Mouse (Mus musculus): ENCODE data around the gene Spi1. TPM values are rescaled to one million over a fixed set of nuclear protein-coding genes. Genes with fewer than 3 reads are reported as not detected.
A peak's percentile ranks its signal among the peaks of the same experiment; 100 is the strongest.
"Not testable (repeated sequence)": the region's sequence is repeated elsewhere in the genome, so short reads cannot be mapped to it uniquely, and the experiment has no call there.

Spi1 gene
- 3.3 and 4.2 TPM in 2 replicates for polyA plus RNA-seq (2015; fragmentation: Nextera tagmentation; extraction: Ambion mirVana)

DNA sequence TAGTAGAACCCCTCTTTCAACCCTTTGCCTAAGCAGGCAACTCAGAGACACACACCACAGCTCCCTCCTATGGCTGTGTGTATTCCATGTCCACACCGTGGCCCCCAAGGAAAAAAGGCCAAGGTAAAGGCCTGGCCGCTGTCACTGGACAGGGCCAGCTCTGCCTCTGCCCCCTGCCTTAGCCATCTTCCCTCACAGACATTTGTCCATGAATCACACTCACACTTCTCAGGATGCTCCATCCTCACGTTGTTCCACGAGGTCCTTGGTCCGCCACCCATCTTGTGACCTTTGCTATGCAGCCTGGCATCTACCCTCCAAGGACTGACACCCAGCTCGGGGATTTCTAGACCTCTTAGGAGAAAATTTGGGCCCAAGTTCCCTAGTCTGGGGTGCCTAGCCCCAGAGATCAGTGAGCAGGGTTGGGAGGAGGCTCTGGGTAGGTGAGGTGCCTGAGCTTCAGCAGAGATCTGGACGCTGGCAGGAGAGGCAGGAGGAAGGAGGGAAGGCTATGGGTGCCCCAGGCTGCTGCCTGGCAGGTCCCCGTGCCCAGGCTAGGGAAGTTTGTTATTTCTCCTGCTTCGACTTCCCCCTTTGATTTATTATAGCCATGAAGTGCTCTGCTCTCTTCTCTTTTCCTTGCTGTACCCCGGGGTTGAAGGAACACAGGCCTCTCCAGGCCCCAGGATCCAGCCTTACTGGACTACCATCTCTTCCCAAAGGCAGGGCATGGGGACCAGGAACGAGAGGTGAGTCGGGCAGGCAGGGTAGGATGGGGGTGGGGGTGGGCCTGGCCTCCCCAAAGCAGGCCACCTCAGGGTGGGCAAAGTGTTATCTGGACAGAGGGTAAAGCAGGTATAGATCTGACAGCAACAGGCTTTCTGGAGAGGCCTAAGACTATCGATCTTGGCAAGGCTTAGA is at the start of gene Spi1:
TSS of gene Spi1 (plus strand) at position 616 of the 921 bp plus-strand sequence.
- no peak within 1 kb of the TSS for H3K9ac ChIP-seq
- H3K4me1 ChIP-seq = peaks cover 6% of the 10 kb centered on the region
- H3K9me3 ChIP-seq = no peaks in the 10 kb centered on the region
- H3K36me3 ChIP-seq (replicated peaks) = no peaks in the 10 kb centered on the region
- ATAC-seq (replicated peaks) = no peak
- no peak within 1 kb of the TSS for H3K4me2 ChIP-seq
- no peaks in the 10 kb centered on the region for H3K27me3 ChIP-seq (replicated peaks)
- WGBS = 83% methylated on average over 13 of the region's 13 CpGs
- no peak within 1 kb of the TSS for H3K4me3 ChIP-seq
- no peak within 1 kb of the TSS for H3K27ac ChIP-seq

DNA sequence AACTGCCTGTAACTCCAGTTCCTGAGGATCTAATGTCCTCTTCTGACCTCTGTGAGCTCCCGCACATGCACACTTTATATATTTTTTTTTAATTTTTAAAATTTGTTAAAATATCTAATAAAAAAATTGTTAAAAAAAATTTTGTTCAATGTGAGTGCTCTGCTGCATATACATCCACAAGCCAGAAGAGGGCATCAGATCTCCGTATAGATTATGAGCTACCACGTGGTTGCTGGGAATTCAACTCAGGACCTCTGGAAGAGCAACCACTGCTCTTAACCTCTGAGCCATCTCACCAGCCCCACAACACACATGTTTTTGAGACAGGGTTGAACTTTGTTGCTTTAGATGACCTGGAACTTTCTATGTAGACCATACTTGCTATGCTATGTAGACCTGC is 49.2 kb upstream of the Spi1 start:
- Histone ChIP-seq H3K4me1 (no peaks in the 10 kb centered on the region), H3K27me3 (replicated peaks) (no peaks in the 10 kb centered on the region), H3K4me2 (no peak overlapping the region), H3K4me3 (no peak overlapping the region), H3K27ac (no peak overlapping the region), H3K9ac (no peak overlapping the region), H3K9me3 (no peaks in the 10 kb centered on the region), H3K36me3 (replicated peaks) (no peaks in the 10 kb centered on the region)
- 13% methylated on average over 3 of the region's 3 CpGs for WGBS
- no peak for ATAC-seq (replicated peaks)

DNA sequence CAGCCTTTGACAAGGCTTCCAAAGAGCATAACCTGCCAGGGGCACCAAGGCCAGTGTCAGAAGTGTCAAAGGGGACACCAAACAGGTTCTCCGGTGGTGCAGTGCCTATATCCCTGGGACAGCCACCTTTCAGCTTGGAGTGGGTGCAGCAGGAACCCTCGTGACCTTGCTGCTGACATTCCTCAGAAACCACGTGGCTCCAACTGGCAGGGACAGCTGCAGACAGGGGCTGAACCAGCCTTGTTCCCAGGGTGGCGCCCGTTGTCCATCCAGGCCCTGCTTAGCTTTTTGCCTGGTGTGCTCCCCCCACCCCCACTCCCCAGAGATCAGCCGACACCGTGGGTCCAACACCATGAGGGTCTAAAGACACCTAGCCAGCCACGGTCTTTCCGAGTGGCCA is 46.8 kb upstream of the Spi1 start, which contains the start of gene Rapsn:
TSS of gene Rapsn (plus strand) at position 236 of the 400 bp plus-strand sequence.
- ATAC-seq (replicated peaks) = no peak

DNA sequence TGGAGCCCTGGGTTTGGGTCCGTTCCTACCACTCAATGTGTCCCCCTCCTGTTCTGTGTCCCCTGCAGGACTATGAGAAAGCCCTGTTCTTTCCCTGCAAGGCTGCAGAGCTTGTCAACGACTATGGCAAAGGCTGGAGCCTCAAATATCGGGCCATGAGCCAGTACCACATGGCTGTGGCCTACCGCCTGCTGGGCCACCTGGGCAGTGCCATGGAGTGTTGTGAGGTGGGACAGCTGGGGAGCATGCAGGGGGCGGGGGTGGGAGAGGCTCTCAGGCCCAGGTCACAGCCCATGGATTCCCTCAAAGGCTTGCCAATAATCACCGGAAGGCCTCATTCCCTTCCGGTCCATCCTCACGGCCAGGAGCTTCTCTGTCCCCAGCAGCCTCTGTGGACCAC is 40.4 kb upstream of the Spi1 start:
- no peaks in the 10 kb centered on the region for H3K9me3 ChIP-seq
- no peaks in the 10 kb centered on the region for H3K27me3 ChIP-seq (replicated peaks)
- WGBS = 80% methylated on average over 8 of the region's 8 CpGs
- H3K36me3 ChIP-seq (replicated peaks) = no peaks in the 10 kb centered on the region
- no peak overlapping the region for H3K4me2 ChIP-seq
- H3K4me3 ChIP-seq = no peak overlapping the region
- no peak overlapping the region for H3K9ac ChIP-seq
- no peak overlapping the region for H3K27ac ChIP-seq
- no peaks in the 10 kb centered on the region for H3K4me1 ChIP-seq
- ATAC-seq (replicated peaks) = no peak

More for the DNA sequence above, 46.8 kb upstream of the Spi1 start, which contains the start of gene Rapsn:
- H3K4me2 ChIP-seq = no peak within 1 kb of the TSS
- H3K9ac ChIP-seq = no peak within 1 kb of the TSS
- 72% methylated on average over 9 of the region's 9 CpGs for WGBS
- no peak within 1 kb of the TSS for H3K4me3 ChIP-seq
- H3K27ac ChIP-seq = no peak within 1 kb of the TSS
- no peaks in the 10 kb centered on the region for H3K9me3 ChIP-seq
- H3K27me3 ChIP-seq (replicated peaks) = no peaks in the 10 kb centered on the region
- no peaks in the 10 kb centered on the region for H3K36me3 ChIP-seq (replicated peaks)
- no peaks in the 10 kb centered on the region for H3K4me1 ChIP-seq

DNA sequence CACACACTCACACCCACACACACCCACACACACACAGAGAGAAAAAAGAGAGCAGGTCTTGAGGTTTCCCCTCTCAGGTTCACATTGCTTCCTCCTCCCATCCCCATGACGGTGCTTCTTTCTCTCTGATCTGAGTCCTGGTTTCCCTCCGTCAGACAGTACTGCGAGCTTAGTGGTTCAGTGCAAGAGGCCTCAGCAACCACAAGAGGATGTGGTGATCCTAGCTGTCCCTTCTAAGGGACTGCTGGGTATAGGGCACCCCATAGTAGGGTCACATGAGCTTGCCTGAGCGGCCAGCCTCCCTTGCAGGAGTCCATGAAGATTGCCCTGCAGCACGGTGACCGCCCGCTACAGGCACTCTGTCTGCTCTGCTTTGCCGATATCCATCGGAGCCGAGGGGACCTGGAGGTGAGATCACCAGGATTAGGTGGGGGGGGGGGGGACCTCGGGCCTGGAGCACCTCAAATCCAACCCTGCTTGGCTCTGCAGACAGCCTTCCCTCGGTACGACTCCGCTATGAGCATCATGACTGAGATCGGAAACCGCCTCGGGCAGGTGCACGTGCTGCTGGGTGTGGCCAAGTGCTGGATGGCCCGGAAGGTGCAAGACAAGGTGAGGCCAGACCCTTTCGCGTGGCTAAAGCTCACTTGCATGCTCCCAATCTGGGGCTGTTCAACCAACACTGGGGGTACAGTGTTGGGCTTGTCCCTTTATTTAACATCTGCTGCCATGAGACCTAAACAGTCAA is 39.4 kb upstream of the Spi1 start:
- H3K9ac ChIP-seq = no peak overlapping the region
- ATAC-seq (replicated peaks) = 0 out of 2 replicates have a peak, but pooled peaks have one; percentile 24
- H3K9me3 ChIP-seq = no peaks in the 10 kb centered on the region
- no peaks in the 10 kb centered on the region for H3K27me3 ChIP-seq (replicated peaks)
- WGBS = 74% methylated on average over 21 of the region's 21 CpGs
- no peak overlapping the region for H3K27ac ChIP-seq
- H3K4me2 ChIP-seq = no peak overlapping the region
- H3K4me1 ChIP-seq = no peaks in the 10 kb centered on the region
- H3K36me3 ChIP-seq (replicated peaks) = no peaks in the 10 kb centered on the region
- H3K4me3 ChIP-seq = no peak overlapping the region

DNA sequence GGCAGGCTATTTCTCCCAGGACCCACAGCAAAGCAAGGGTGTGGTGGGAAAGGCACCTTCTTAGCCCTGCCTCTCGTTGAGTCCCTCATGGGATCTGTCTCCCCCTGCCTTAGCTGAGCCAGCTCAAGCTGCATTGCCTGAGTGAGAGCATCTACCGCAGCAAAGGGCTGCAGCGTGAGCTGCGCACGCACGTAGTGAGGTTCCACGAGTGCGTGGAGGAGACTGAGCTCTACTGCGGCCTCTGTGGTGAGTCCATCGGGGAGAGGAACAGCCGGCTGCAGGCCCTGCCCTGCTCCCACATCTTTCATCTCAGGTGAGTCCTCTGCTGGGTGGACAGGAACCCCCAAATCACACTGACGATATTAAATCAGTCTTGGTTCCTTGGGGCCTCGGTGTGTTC is 37.5 kb upstream of the Spi1 start:
- ATAC-seq (replicated peaks) = no peak
- no peaks in the 10 kb centered on the region for H3K9me3 ChIP-seq
- H3K36me3 ChIP-seq (replicated peaks) = no peaks in the 10 kb centered on the region
- no peak overlapping the region for H3K27ac ChIP-seq
- WGBS = 81% methylated on average over 13 of the region's 13 CpGs
- no peaks in the 10 kb centered on the region for H3K4me1 ChIP-seq
- no peak overlapping the region for H3K9ac ChIP-seq
- no peaks in the 10 kb centered on the region for H3K27me3 ChIP-seq (replicated peaks)
- no peak overlapping the region for H3K4me2 ChIP-seq
- no peak overlapping the region for H3K4me3 ChIP-seq

DNA sequence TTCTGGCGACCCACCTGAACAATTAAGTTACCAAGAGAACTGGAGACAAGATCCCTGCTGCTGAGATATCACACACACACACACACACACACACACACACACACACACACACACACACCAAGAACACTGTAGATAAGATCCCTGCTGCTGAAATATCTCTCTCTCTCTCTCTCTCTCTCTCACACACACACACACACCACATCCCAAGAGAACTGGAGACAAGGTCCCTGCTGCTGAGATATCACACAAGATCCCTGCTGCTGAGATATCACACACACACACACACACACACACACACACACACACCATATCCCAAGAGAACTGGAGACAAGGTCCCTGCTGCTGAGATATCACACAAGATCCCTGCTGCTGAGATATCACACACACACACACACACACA is 36.4 kb upstream of the Spi1 start:
- H3K9ac ChIP-seq; H3K27me3 ChIP-seq (replicated peaks); H3K9me3 ChIP-seq; H3K36me3 ChIP-seq (replicated peaks); H3K4me1 ChIP-seq; H3K27ac ChIP-seq; H3K4me2 ChIP-seq; ATAC-seq (replicated peaks); H3K4me3 ChIP-seq: not testable (repeated sequence)
- WGBS = 88% methylated on average over 1 of the region's 1 CpGs

DNA sequence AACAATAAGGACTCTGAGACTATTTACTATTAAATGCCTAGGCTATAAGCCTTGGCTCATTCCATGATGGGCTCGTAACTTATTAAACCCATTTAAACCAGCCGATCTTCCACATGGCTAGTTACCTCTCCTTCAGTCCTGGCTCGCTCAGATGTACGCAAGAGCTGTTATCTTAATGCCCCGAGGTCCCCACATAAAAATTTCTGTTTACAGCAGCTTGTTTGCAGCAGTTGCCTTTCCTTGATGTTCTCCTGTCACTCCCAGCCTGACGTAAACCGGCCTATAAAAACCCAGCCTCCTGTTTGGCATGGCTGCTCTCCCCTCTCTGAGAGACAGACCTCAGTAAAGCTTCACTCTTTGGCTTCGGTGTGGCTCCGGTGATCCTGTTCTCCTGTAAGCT is 34.8 kb upstream of the Spi1 start:
- Histone ChIP-seq H3K4me3 (no peak overlapping the region), H3K9ac (no peak overlapping the region), H3K27ac (no peak overlapping the region), H3K4me1 (no peaks in the 10 kb centered on the region), H3K36me3 (replicated peaks) (no peaks in the 10 kb centered on the region), H3K27me3 (replicated peaks) (no peaks in the 10 kb centered on the region), H3K4me2 (no peak overlapping the region), H3K9me3 (no peaks in the 10 kb centered on the region)
- 80% methylated on average over 9 of the region's 9 CpGs for WGBS
- no peak for ATAC-seq (replicated peaks)

DNA sequence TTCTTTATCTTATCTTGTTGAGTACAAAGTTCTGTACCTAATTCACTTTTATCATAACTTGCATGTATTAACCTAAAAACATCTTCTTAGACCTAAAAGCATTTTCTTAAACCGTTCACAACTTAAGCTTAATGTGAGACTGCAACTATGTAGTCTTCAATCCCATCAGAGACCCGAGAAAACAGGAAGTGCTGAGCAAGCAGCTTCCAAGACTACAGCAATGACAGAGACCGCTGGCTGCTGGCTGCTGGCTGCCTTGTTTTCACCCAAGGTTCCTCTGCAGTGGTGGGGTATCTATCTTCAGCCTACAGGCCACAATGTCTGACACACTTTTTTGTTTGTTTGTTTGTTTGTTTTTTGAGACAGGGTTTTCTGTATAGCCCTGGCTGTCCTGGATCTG is 30.3 kb upstream of the Spi1 start:
- Histone ChIP-seq H3K9ac (no peak overlapping the region), H3K36me3 (replicated peaks) (peaks cover 15% of the 10 kb centered on the region), H3K9me3 (no peaks in the 10 kb centered on the region), H3K4me1 (peaks cover 16% of the 10 kb centered on the region), H3K27ac (no peak overlapping the region), H3K27me3 (replicated peaks) (no peaks in the 10 kb centered on the region), H3K4me3 (no peak overlapping the region), H3K4me2 (no peak overlapping the region)
- ATAC-seq (replicated peaks) = no peak
- 89% methylated on average over 3 of the region's 3 CpGs for WGBS

DNA sequence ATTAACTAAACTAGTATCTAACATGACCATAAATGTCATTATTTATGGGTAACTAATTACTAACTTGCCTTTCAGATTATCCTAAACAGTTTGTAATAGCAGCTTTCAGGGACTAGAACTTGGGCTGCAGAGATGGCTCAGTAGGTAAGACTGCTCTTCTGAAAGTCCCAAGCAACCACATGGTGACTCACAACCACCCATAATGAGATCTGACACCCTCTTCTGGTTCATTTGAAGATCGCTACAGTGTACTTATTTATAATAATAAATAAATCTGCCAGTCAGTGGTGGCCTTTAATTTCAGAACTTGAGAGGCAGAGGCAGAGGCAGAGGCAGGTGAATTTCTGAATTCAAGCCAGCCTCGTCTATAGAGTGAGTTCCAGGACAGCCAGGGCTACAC is 29.4 kb upstream of the Spi1 start:
- Histone ChIP-seq H3K4me1 (peaks cover 16% of the 10 kb centered on the region), H3K36me3 (replicated peaks) (peaks cover 21% of the 10 kb centered on the region), H3K4me3 (no peak overlapping the region; the same call in 1 of the 2 replicates), H3K9ac (no peak overlapping the region), H3K27ac (no peak overlapping the region), H3K27me3 (replicated peaks) (no peaks in the 10 kb centered on the region), H3K9me3 (no peaks in the 10 kb centered on the region), H3K4me2 (peak overlapping the region; percentile 92; the same call in 1 of the 2 replicates)
- no peak for ATAC-seq (replicated peaks)
- WGBS = 58% methylated on average over 2 of the region's 2 CpGs

DNA sequence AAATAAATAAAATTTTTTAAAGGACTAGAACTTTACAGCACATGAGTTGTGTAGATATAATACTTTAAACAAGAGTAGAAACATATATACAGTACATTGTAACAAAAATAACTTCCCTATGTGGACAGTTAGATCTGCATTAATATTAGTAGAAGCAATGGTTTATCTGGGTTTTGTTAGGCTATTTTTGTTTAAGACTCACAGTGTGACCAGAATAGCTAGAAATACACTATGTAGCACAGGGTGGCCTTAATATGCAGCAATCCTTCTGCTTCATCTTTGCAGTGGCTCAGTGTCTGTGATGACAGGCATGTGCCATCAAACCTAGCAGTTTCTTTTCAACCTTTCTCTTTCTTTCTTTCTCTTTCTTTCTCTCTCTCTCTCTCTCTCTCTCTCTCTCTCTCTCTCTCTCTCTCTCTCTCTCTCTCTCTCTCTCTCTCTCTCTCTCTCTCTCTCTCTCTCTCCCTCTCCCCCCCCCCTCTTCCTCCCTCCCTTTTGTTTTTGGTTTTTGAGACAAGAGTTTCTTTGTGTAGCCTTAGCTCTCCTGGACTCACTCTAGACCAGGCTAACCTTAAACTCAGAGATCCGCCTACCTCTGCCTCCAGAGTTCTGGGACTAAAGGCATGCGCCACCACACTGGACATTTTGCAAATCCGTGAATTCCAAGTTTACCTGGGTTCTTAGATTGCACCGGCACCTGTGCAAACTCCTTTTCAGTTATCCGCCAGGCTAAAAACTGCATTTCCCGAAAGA is 28.8 kb upstream of the Spi1 start:
- H3K27ac ChIP-seq = peak overlapping the region; percentile 90
- peaks cover 16% of the 10 kb centered on the region for H3K4me1 ChIP-seq
- peak; percentile 76; the same call in 1 of the 2 replicates for ATAC-seq (replicated peaks)
- WGBS = 0% methylated on average over 6 of the region's 6 CpGs
- peak overlapping the region; percentile 92 for H3K4me2 ChIP-seq
- no peaks in the 10 kb centered on the region for H3K9me3 ChIP-seq
- peaks cover 25% of the 10 kb centered on the region for H3K36me3 ChIP-seq (replicated peaks)
- no peaks in the 10 kb centered on the region for H3K27me3 ChIP-seq (replicated peaks)
- peak overlapping the region; percentile 94 for H3K4me3 ChIP-seq
- H3K9ac ChIP-seq = peak overlapping the region; percentile 42; the same call in 1 of the 2 replicates

DNA sequence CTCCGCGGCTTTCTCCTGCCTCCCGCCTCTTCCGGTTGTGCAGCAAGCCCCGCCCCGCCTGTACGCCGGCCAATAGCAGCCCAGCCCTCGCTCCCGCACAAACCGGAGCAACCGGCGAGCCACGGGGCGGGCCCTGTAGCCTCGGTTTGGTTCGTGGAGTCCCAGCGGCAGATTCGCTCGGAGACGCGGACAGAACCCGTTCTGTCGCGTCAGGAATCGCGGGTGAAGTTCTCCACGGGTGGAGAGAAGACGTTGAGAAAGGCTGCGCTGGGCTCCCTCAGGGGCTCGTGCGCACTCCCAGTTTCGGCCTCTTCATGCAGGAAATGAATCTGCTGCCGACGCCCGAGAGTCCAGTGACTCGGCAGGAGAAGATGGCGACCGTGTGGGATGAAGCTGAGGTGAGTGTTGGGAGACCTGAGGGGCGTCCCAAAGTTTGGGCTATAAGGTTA is 28.2 kb upstream of the Spi1 start, which contains the start of gene Psmc3:
TSS of gene Psmc3 (plus strand) at position 76 of the 449 bp plus-strand sequence.
- Histone ChIP-seq H3K4me1 (peaks cover 16% of the 10 kb centered on the region), H3K9ac (peak within 1 kb of the TSS; percentile 79), H3K4me2 (peak within 1 kb of the TSS; percentile 92), H3K4me3 (peak within 1 kb of the TSS; percentile 94), H3K9me3 (no peaks in the 10 kb centered on the region), H3K27me3 (replicated peaks) (no peaks in the 10 kb centered on the region), H3K36me3 (replicated peaks) (peaks cover 31% of the 10 kb centered on the region), H3K27ac (peak within 1 kb of the TSS; percentile 90)
- ATAC-seq (replicated peaks) = peak; percentile 99
- WGBS = under 1% methylated on average over 40 of the region's 40 CpGs
